Mouse (Mus musculus) midbrain, embryonic 13.5 days (tissue): ENCODE results near the gene Fam13a. TPM values are rescaled to one million over a fixed set of nuclear protein-coding genes. Genes with fewer than 3 reads are reported as not detected.
A peak's percentile ranks its signal among the peaks of the same experiment; 100 is the strongest.

ENCODE experiments used
- ATAC-seq: fragments of 200-750 bp; cut with Nextera tagmentation; 2 replicates; pipeline ENCODE4 v1.8.0; 2017; ENCODE audit warnings: mild to moderate bottlenecking, moderate TSS enrichment, moderate library complexity
- H3K27ac ChIP-seq: fragments of 300-500 bp; sonication (generic); 2 replicates; pipeline ENCODE4 v1.5.1; 2015; ENCODE audit warnings: inconsistent platforms, mild to moderate bottlenecking, moderate library complexity
- H3K27me3 ChIP-seq: fragments of 300-500 bp; sonication (generic); 2 replicates; pipeline ENCODE4 v1.6.1; 2015; ENCODE audit warnings: mild to moderate bottlenecking, inconsistent platforms
- H3K36me3 ChIP-seq: fragments of 300-500 bp; sonication (generic); 2 replicates; pipeline ENCODE4 v1.6.1; 2015; ENCODE audit warnings: mild to moderate bottlenecking, inconsistent platforms
- H3K4me1 ChIP-seq: fragments of 300-500 bp; sonication (generic); replicated peaks from 2 replicates; pipeline ENCODE4 v1.6.1; 2015; ENCODE audit warnings: inconsistent platforms
- H3K4me2 ChIP-seq: fragments of 300-500 bp; sonication (generic); replicated peaks from 2 replicates; pipeline ENCODE4 v1.6.1; 2015; ENCODE audit warnings: moderate library complexity, mild to moderate bottlenecking, inconsistent platforms
- H3K4me3 ChIP-seq: fragments of 300-500 bp; sonication (generic); replicated peaks from 2 replicates; pipeline ENCODE4 v1.5.1; 2015; ENCODE audit warnings: mild to moderate bottlenecking, inconsistent platforms
- H3K9ac ChIP-seq: fragments of 300-500 bp; sonication (generic); replicated peaks from 2 replicates; pipeline ENCODE4 v1.6.1; 2015; ENCODE audit warnings: mild to moderate bottlenecking, inconsistent platforms
- H3K9me3 ChIP-seq: fragments of 300-500 bp; sonication (generic); 2 replicates; pipeline ENCODE4 v1.6.1; 2016; ENCODE audit warnings: mild to moderate bottlenecking, inconsistent platforms
- WGBS: fragments of 180-500 bp; shearing (Covaris S2); methylation state at CpG from one replicate; pipeline ENCODE4 v1.1.7; 2015; 5-methylcytosine and 5-hydroxymethylcytosine counted together
- polyA plus RNA-seq: library from polyadenylated mRNA; unstranded; fragments of >200 nt; fragmentation: Nextera tagmentation; extraction: Ambion mirVana; gene quantifications from 2 replicates; pipeline ENCODE4 v1.2.1, GENCODE M21; 2015

The Fam13a gene
- polyA plus RNA-seq = 8.2 and 8.6 TPM in 2 replicates

DNA sequence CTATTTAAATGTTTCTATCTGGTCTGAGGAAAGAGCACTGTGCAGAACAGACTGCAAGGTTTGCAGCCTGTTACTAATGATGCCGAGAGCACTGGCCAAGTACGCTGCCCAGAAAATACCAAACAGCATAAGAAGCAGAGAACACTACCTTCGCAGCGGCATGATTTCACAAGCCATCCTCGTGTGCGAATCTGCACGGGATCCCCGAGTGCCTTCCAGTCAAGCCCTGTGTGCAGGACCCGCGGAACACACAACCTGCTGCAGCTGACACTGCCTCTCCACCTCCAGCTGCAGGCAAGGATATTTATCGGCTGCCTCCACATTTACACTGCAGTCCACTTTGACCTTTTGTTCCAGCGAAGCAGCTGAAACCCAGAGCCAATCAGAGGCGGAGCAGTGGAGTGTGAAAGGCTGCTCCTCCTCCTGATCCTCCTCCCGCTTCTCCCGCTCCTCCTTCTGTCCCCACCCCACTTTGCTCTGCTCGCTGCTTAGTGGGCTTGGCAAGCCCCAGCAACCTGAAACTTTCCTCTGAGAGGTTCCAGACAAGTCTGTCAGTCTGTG, at the start of gene Fam13a:
Gene Fam13a (minus strand): TSS at position 386 of the 561 bp plus-strand sequence.
- WGBS = under 1% methylated on average over 16 of the region's 16 CpGs

DNA sequence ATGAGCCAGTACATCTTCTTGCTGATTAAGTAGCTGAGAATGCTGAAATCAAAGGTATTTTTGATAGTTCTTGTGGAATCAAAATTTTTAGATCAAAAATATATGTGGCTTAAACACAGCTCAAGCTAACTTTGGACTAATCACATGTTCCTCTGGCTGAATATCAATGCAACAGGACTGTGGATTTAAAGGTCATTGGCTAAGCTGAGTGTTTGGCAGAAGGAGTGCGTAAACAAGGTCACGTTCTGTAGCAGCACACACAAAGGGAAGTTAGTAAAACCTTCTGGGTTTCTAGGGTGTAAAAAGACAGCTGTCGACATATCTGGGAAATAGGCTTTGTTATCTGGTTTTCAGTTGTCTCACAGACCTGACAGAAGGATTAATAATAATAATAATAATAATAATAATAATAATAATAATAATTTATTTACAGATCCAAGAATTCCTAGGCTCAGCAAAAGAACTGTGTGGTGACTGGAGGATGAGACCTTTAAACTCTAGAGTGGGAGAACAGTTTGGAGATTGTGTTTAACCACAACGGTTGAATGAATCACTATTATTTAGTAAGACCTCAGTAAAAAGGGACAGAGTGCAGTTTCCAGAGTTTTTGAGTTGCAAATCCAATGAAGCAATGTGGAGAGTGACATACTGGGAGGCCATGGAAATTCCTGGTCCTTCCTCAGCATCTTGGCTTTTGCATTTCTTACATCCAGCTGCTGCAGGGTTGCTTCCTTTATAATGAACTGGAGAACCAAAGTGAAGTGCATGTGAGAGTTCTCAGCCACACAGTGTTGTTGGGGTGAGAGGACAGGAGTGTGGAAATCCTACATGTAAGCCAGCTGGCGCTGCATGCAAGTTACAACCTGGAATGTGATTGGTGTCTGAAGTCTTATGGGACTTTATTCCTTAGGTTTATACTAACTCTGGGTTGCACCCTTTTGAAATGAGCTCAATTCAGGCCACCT, 48.0 kb upstream of the Fam13a start:
- Histone ChIP-seq H3K27ac (no peak overlapping the region), H3K27me3 (no peaks in the 10 kb centered on the region), H3K4me3 (no peak overlapping the region), H3K36me3 (no peaks in the 10 kb centered on the region), H3K9me3 (peaks cover 5% of the 10 kb centered on the region; the same call in 1 of the 2 replicates), H3K4me1 (no peaks in the 10 kb centered on the region), H3K4me2 (no peak overlapping the region), H3K9ac (no peak overlapping the region)
- ATAC-seq = no peak
- WGBS = 79% methylated on average over 5 of the region's 5 CpGs

More for the DNA sequence above, at the start of gene Fam13a:
- peak; percentile 99 for ATAC-seq
- H3K27ac ChIP-seq = peak within 1 kb of the TSS; percentile 67
- no peaks in the 10 kb centered on the region for H3K27me3 ChIP-seq
- H3K4me3 ChIP-seq = peak within 1 kb of the TSS; percentile 59
- H3K4me1 ChIP-seq = peaks cover 11% of the 10 kb centered on the region
- H3K9ac ChIP-seq = peak within 1 kb of the TSS; percentile 71
- no peaks in the 10 kb centered on the region for H3K9me3 ChIP-seq
- no peaks in the 10 kb centered on the region for H3K36me3 ChIP-seq
- H3K4me2 ChIP-seq = peak within 1 kb of the TSS; percentile 58

DNA sequence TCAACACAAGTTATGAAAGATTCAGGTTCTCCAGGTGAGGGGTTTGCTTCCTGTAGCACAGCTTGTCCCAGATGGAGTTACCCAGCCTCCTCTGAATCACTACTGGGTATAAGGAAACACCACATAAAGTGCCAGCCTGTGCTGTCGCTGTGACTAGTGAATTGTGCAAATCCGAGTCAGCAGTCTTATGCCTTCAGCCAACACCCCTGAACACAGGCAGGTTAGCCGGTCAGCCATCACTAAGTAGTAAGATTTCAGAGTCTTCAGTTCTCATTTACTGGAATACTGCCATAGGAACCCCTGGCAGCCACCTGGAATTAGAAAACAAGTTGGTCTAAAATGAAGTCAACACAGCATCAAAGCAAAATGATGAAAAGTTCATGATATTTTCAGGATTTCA, 47.3 kb upstream of the Fam13a start:
- WGBS = 83% methylated on average over 3 of the region's 3 CpGs
- no peaks in the 10 kb centered on the region for H3K27me3 ChIP-seq
- no peak overlapping the region for H3K4me2 ChIP-seq
- no peak overlapping the region for H3K4me3 ChIP-seq
- no peaks in the 10 kb centered on the region for H3K36me3 ChIP-seq
- peaks cover 5% of the 10 kb centered on the region; the same call in 1 of the 2 replicates for H3K9me3 ChIP-seq
- no peak for ATAC-seq
- H3K27ac ChIP-seq = no peak overlapping the region
- H3K4me1 ChIP-seq = no peaks in the 10 kb centered on the region
- no peak overlapping the region for H3K9ac ChIP-seq

DNA sequence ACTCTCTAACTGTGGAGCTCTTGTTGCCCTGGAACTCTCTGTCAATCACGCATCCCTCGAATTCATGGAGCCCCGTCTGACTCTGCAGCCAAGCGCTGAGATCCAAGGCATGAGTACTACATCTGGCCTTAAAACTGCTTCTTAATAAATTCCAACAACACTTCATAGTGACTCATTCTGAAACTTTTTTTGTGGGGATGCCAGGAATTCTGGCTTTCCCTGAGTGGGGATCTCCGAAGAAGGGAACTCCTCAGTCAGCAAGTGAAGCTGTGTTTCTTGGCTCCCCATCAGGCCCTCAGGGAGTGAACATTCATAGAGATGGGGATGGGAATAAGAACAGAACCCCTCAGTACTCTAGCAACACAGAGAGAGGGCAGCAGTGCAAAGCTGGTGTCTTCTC, 43.8 kb upstream of the Fam13a start:
- no peak overlapping the region for H3K9ac ChIP-seq
- H3K4me3 ChIP-seq = no peak overlapping the region
- H3K4me2 ChIP-seq = no peak overlapping the region
- H3K9me3 ChIP-seq = no peaks in the 10 kb centered on the region
- 96% methylated on average over 5 of the region's 5 CpGs for WGBS
- H3K36me3 ChIP-seq = no peaks in the 10 kb centered on the region
- ATAC-seq = no peak
- H3K4me1 ChIP-seq = no peaks in the 10 kb centered on the region
- H3K27me3 ChIP-seq = no peaks in the 10 kb centered on the region
- H3K27ac ChIP-seq = no peak overlapping the region

DNA sequence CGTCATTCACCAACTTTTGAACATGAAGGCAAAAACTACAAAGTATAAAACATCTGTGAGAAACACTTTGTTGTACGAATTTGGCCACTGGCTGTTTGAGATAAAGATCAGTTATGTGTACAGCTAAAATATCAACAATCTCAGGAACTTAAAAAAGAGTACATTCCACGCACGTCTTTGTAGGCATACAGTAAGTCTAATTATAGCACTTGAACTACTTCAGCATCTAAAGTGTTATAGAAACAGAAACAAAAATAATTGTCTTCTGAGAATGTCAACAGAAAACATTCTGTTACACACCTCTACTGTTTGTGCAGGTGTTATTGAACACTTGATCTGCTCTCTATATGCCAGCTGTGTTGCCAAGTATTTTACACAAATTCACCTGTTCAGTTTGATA, 40.1 kb upstream of the Fam13a start:
- Histone ChIP-seq H3K4me3 (no peak overlapping the region), H3K27ac (no peak overlapping the region), H3K36me3 (no peaks in the 10 kb centered on the region), H3K4me1 (no peaks in the 10 kb centered on the region), H3K27me3 (no peaks in the 10 kb centered on the region), H3K9me3 (no peaks in the 10 kb centered on the region), H3K9ac (no peak overlapping the region), H3K4me2 (no peak overlapping the region)
- no peak for ATAC-seq
- 87% methylated on average over 4 of the region's 4 CpGs for WGBS

DNA sequence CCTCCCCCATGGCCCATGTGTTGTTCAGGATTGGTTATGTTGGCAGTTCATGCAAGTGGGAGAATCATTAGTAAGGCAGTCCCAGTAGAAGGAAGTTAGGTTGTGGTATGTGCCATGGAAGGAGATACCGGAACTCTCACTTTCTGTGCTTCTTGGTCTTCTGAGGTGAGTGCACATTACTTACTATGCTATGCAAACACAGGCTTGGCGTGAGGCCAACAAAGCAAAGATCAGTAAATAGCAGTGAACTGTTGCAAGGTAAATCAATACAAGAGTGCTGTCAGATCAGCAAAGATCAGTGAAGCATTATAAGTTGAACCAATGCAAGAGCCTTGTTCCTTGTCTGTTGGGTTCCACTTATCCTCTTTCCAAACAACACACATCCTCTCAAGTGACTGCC, 28.9 kb upstream of the Fam13a start:
- 83% methylated on average over 2 of the region's 2 CpGs for WGBS
- no peak for ATAC-seq

DNA sequence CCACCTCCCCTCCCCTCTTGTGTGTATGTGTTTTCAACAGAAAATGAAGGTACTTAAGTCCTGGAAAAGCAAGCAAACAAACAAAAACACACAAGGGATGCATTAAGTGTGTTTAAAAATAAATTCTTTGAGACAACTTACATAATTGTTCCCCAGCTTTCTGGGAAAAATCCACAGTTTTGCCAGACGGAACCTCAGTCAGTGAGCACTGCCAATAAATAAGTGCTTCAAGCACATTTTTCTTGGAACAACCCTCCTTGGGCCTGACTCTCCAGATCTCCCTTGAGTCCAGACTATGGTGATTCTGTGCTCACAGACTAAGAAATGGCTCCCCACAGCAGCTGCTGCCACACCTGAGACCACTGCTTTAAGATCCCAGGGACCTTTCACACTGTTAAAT, 15.4 kb upstream of the Fam13a start:
- no peak overlapping the region for H3K9ac ChIP-seq
- H3K9me3 ChIP-seq = no peaks in the 10 kb centered on the region
- H3K27ac ChIP-seq = no peak overlapping the region
- 72% methylated on average over 1 of the region's 1 CpGs for WGBS
- no peaks in the 10 kb centered on the region for H3K4me1 ChIP-seq
- H3K27me3 ChIP-seq = no peaks in the 10 kb centered on the region
- no peak overlapping the region for H3K4me3 ChIP-seq
- no peak overlapping the region for H3K4me2 ChIP-seq
- no peaks in the 10 kb centered on the region for H3K36me3 ChIP-seq
- no peak for ATAC-seq

More for the DNA sequence above, 28.9 kb upstream of the Fam13a start:
- Histone ChIP-seq H3K27me3 (no peaks in the 10 kb centered on the region), H3K4me2 (no peak overlapping the region), H3K9ac (no peak overlapping the region), H3K36me3 (no peaks in the 10 kb centered on the region), H3K4me3 (no peak overlapping the region), H3K9me3 (no peaks in the 10 kb centered on the region), H3K4me1 (no peaks in the 10 kb centered on the region), H3K27ac (no peak overlapping the region)

DNA sequence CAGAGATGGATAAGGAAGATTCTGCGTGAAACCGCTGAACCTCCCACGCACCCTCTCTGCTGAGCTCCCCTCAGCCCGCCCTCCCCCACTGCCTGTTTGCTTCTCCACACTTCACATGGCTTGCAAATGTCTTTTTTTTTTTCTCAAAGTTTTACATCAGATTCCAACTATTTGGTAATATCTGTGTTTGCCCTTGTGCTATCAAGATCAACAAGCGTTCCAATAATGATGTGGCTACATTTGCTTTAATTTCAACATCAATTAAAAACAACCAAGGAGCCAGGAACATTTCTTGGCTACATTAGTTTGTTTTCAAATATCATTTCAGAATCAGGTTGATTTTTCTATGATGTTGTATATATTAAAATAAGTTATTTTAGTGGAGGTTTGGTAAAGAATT, 8.4 kb upstream of the Fam13a start:
- WGBS = 92% methylated on average over 5 of the region's 5 CpGs
- no peak overlapping the region for H3K27ac ChIP-seq
- H3K9ac ChIP-seq = no peak overlapping the region
- H3K4me3 ChIP-seq = no peak overlapping the region
- no peaks in the 10 kb centered on the region for H3K9me3 ChIP-seq
- H3K4me2 ChIP-seq = no peak overlapping the region
- no peak for ATAC-seq
- H3K36me3 ChIP-seq = no peaks in the 10 kb centered on the region
- H3K27me3 ChIP-seq = no peaks in the 10 kb centered on the region
- no peaks in the 10 kb centered on the region for H3K4me1 ChIP-seq

DNA sequence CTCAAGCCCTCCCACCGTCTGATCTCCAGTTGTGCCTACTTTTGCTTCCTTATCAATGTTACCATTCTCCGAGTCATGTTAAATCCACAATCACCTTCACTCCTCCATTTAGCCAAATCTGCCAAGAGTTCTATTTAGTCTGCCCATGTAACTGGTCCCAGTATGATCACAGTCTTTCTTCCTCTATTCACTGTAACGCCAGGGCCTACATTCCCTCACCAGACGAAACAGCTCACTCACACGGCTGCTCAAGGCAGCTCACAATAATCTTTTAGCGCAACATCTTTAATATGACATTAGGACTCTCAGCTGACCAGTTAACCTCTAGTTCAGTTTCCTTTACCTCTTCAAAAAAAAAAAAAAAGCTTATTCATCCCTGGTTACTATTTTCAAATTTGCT, 7.2 kb upstream of the Fam13a start:
- H3K4me1 ChIP-seq = no peaks in the 10 kb centered on the region
- H3K9ac ChIP-seq = no peak overlapping the region
- no peak overlapping the region for H3K27ac ChIP-seq
- no peaks in the 10 kb centered on the region for H3K36me3 ChIP-seq
- no peak overlapping the region for H3K4me3 ChIP-seq
- H3K4me2 ChIP-seq = no peak overlapping the region
- 88% methylated on average over 6 of the region's 6 CpGs for WGBS
- H3K27me3 ChIP-seq = no peaks in the 10 kb centered on the region
- no peak for ATAC-seq
- no peaks in the 10 kb centered on the region for H3K9me3 ChIP-seq

DNA sequence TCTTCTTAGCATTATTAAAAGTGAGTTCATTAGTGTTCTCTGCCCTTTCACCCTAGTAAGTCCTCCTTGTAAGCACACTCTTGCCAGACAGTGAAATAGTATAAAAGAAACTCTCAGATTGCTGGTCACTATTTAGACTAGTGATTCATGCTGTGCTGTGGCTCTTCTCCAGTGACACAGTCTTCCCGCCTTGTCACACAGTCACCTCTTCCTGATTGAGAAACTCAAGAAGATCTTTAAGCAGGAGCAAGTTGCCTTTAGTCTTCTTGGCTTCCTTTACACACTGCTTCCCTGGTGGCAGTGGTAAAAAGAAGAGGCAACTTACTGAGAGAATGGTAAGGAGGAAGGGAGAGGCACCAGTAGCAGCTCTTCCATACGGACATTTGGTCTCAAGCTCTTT, 6.3 kb upstream of the Fam13a start:
- H3K36me3 ChIP-seq = no peaks in the 10 kb centered on the region
- no peak overlapping the region for H3K4me2 ChIP-seq
- no peaks in the 10 kb centered on the region for H3K9me3 ChIP-seq
- H3K4me3 ChIP-seq = no peak overlapping the region
- H3K4me1 ChIP-seq = no peaks in the 10 kb centered on the region
- no peak overlapping the region for H3K9ac ChIP-seq
- ATAC-seq = no peak
- WGBS = 90% methylated on average over 2 of the region's 2 CpGs
- H3K27me3 ChIP-seq = no peaks in the 10 kb centered on the region
- H3K27ac ChIP-seq = no peak overlapping the region

DNA sequence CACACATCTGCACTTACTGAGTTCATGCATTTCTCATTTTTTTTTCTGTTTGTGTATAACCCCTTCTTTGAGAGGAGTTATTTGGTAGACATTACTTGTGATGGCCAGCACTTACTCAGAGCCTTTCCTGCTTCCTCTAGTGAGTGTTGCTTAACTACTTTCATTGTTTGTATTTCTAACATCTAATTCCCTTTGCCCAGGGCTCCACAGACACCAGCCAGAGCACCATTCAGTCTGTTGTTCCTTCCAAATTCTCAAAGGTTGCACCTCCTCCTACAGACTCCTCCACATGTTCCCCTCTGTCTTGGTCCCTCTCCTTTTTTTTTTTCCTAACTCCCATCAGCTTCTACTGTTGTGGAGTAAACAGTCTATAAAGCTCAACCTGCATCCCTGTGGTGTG, 5.7 kb upstream of the Fam13a start:
- no peak for ATAC-seq
- Histone ChIP-seq H3K27me3 (no peaks in the 10 kb centered on the region), H3K4me2 (no peak overlapping the region)

DNA sequence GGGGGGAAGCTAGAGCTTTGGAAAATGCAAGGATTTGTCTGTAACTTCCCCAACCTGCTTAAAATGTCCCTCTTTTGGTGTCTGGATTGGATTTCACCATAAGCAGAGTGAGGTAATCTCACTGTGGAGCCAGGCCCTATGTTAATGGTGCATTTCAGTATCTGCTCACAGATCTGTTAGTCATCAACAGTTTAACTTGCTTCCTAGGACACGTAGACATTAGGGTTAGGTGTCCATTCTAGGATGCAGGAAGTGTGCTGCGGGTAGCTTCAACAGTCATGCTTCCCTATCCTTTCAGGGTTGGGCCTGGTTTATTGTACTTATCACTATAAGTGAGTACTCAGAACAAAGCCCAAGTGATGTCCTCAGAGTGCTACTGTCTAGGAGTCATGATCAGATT, 4.5 kb upstream of the Fam13a start:
- no peak for ATAC-seq
- no peak overlapping the region for H3K4me2 ChIP-seq
- H3K4me1 ChIP-seq = no peaks in the 10 kb centered on the region
- H3K27me3 ChIP-seq = no peaks in the 10 kb centered on the region
- no peak overlapping the region for H3K9ac ChIP-seq
- H3K27ac ChIP-seq = no peak overlapping the region
- H3K9me3 ChIP-seq = no peaks in the 10 kb centered on the region
- 89% methylated on average over 2 of the region's 2 CpGs for WGBS
- H3K4me3 ChIP-seq = no peak overlapping the region
- no peaks in the 10 kb centered on the region for H3K36me3 ChIP-seq

More for the DNA sequence above, 5.7 kb upstream of the Fam13a start:
- no peaks in the 10 kb centered on the region for H3K4me1 ChIP-seq
- no peak overlapping the region for H3K27ac ChIP-seq
- no peaks in the 10 kb centered on the region for H3K9me3 ChIP-seq
- no peak overlapping the region for H3K4me3 ChIP-seq
- H3K9ac ChIP-seq = no peak overlapping the region
- H3K36me3 ChIP-seq = no peaks in the 10 kb centered on the region
